20 mouse cellular contexts compared by ENCODE assay signal in the genomic region with DNA sequence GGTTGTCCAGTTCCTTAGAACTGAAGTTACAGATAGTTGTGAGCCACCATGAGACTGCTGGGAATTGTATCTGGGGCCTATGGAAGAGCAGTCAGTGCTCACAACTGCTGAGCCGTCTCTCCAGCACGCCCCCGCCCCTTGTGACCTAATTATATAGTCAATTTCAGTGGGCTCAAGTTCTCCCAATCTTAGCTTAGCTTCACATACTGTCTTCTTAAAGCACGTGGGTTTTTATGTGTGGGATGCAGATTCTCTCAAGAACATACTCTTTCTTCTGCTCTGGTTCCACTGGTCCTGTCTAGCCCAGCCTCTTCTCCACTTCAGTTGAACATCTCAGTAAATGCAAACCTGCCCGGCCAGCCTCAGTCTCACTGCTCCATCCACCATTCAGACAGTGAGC. TPM values are rescaled to one million over a fixed set of nuclear protein-coding genes. Genes with fewer than 3 reads are reported as not detected.
"Had no signal": no experiment of that assay in that cellular context is flagged by ENCODE, and none has a peak within 500 bp of the region (broad histone marks: within the 10 kb centered on the region; RNA-seq: fewer than 3 reads in every experiment).

No protein-coding gene starts in this region.

- ATAC-seq: midbrain, embryonic 13.5 days; midbrain, embryonic 15.5 days had no signal

- H3K4me3 ChIP-seq: midbrain, embryonic 10.5 days; midbrain, embryonic 13.5 days; midbrain, embryonic 15.5 days; neural tube, embryonic 12.5 days had no signal

- H3K27me3 ChIP-seq: midbrain, embryonic 13.5 days; midbrain, embryonic 15.5 days; neural tube, embryonic 12.5 days had no signal

- H3K4me2 ChIP-seq: lung, embryonic 14.5 days; midbrain, embryonic 13.5 days; midbrain, embryonic 15.5 days; neural tube, embryonic 12.5 days had no signal

- DNase-seq: lung, adult 18-20 months; lung, embryonic 14.5 days; lung, postnatal 10 days; lung, postnatal 4 days; retina, postnatal 1 day; right cerebral cortex, postnatal 14 days; spleen, adult 18-20 months; thymus, adult 18-20 months; thymus, postnatal 14 days; thymus, postnatal 36 days had no signal

- H3K9ac ChIP-seq: lung, embryonic 14.5 days; midbrain, embryonic 13.5 days; midbrain, embryonic 15.5 days; neural tube, embryonic 12.5 days had no signal

- H3K27ac ChIP-seq: midbrain, embryonic 10.5 days; midbrain, embryonic 13.5 days; midbrain, embryonic 15.5 days; neural tube, embryonic 12.5 days had no signal

- H3K9me3 ChIP-seq: midbrain, embryonic 10.5 days; midbrain, embryonic 13.5 days; midbrain, embryonic 15.5 days; neural tube, embryonic 12.5 days had no signal

RNA-seq across cellular contexts. Expression of a gene that starts 30.7 kb away (rescaled TPM):
- total RNA-seq: megakaryocyte, adult 5-6 weeks; midbrain, postnatal 0 days; monocyte, adult 5-6 weeks; neutrophil, adult 5-6 weeks had no signal
- polyA plus RNA-seq: small intestine, adult 2 months; thymus, postnatal 0 days had no signal

RNA-seq across cellular contexts. Expression of a gene that starts 49.1 kb away (rescaled TPM):
- polyA plus RNA-seq: small intestine, adult 2 months had no signal
